9 mouse cellular contexts compared by ENCODE assay signal in genomic region chr9:58410057-58410735, GRCm38 (mm10). TPM values are rescaled to one million over a fixed set of nuclear protein-coding genes. Genes with fewer than 3 reads are reported as not detected.
DNase-seq lines count a peak whose midpoint lies in the region; ATAC-seq and TF ChIP-seq lines count a peak whose summit lies in the region.
"Had no signal": no experiment of that assay in that cellular context is flagged by ENCODE, and none has a peak within 500 bp of the region (broad histone marks: within the 10 kb centered on the region; RNA-seq: fewer than 3 reads in every experiment).

No protein-coding gene starts in this region.

- no peak for ATAC-seq in frontal cortex, adult (ENCODE audit: low TSS enrichment)

- TF ChIP-seq CTCF in gastrocnemius, adult 2 months (IDR thresholded peaks at IDR 0.05), result no peak

- intact Hi-C loops in gastrocnemius, adult 2 months (cut with DNase I), result no loop called here

- DNase-seq in gastrocnemius, adult 2 months, result peak; percentile 32
- no peak for DNase-seq in gastrocnemius, adult 18-20 months (ENCODE audit: low spot score)
- peak; percentile 11 to 13 for DNase-seq in lung, adult 18-20 months
- no peak for DNase-seq in lung, postnatal 14 days
- DNase-seq in cerebellum, postnatal 14 days, result peak; percentile 97 to 98
- peak; percentile 22 for DNase-seq in kidney, postnatal 10 days
- no peak for DNase-seq in natural killer cell, adult 2 months (ENCODE audit: low spot score in 2 of 2)

- H3K4me3 ChIP-seq in gastrocnemius, adult 2 months, result no peak overlapping the region
- H3K4me3 ChIP-seq: midbrain, embryonic 10.5 days had no signal

- no peak overlapping the region for H3K27ac ChIP-seq in gastrocnemius, adult 2 months
- H3K27ac ChIP-seq: midbrain, embryonic 10.5 days had no signal

RNA-seq across cellular contexts. Expression of gene Tbc1d21, which starts 39.9 kb away (rescaled TPM):
- not detected for total RNA-seq in gastrocnemius, adult 2 months (2021)
- not detected for total RNA-seq in gastrocnemius, adult 18-20 months (2021)

Comparison
In these comparisons a context has a peak if more than half of its experiments do, and no peak if none do; other contexts are left out.
1. DNase-seq: peak in gastrocnemius, adult 2 months (single experiment), lung, adult 18-20 months (2 of 2), cerebellum, postnatal 14 days (2 of 2) and kidney, postnatal 10 days (single experiment); none in gastrocnemius, adult 18-20 months (single experiment), lung, postnatal 14 days (single experiment) and natural killer cell, adult 2 months (0 of 2).